In the genomic region with DNA sequence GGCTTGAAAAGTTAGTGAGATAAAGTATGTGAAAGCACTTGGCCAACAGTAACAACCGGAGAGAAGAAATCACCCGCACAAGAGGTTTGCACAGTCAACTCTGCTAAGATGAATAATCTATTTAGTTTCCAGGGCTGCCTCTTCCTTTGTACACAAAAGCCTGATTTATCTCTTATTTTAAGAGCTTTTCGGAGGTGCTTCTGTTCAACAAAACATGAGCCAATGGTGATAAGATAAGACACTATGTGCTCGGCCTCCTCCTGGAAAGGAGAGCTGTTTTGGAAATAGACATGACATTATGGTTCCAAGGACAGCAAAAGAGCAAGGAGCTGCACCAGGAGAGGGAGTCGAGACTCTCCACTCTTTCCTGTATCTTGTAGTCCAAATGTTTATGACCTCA, we compare ENCODE assay signal across 29 mouse cellular contexts.
DNase-seq lines count a peak whose midpoint lies in the region; ATAC-seq and TF ChIP-seq lines count a peak whose summit lies in the region.
"Had no signal": no experiment of that assay in that cellular context is flagged by ENCODE, and none has a peak within 500 bp of the region (broad histone marks: within the 10 kb centered on the region; RNA-seq: fewer than 3 reads in every experiment).

No protein-coding gene starts in this region.

- H3K27ac ChIP-seq in heart, adult 2 months = no peak overlapping the region; the same call in 1 of the 2 replicates
- peak overlapping the region; percentile 72 for H3K27ac ChIP-seq in heart, embryonic 13.5 days (replicated peaks)
- H3K27ac ChIP-seq: embryonic facial prominence, embryonic 10.5 days; embryonic facial prominence, embryonic 15.5 days; forebrain, embryonic 13.5 days; hindbrain, embryonic 13.5 days; kidney, postnatal 0 days; macrophage; midbrain, embryonic 13.5 days; neural tube, embryonic 13.5 days had no signal

- no peaks in the 10 kb centered on the region for H3K27me3 ChIP-seq in heart, adult 2 months (ENCODE audit: control insufficient read depth, insufficient read depth, low read length)
- H3K27me3 ChIP-seq in heart, embryonic 13.5 days (replicated peaks) = no peaks in the 10 kb centered on the region
- H3K27me3 ChIP-seq: embryonic facial prominence, embryonic 15.5 days; forebrain, embryonic 13.5 days; hindbrain, embryonic 13.5 days; midbrain, embryonic 13.5 days; neural tube, embryonic 13.5 days had no signal

- H3K79me2 ChIP-seq in heart, adult 2 months (replicated peaks; ENCODE audit: control insufficient read depth, insufficient read depth, low read length) = no peaks in the 10 kb centered on the region

- TF ChIP-seq POLR2A in heart, adult 2 months (IDR thresholded peaks at IDR 0.05; ENCODE audit: insufficient read depth, low read depth, low read length) = no peak

- no peak overlapping the region for H3K4me3 ChIP-seq in heart, adult 2 months
- no peak overlapping the region for H3K4me3 ChIP-seq in heart, embryonic 13.5 days
- H3K4me3 ChIP-seq: embryonic facial prominence, embryonic 10.5 days; embryonic facial prominence, embryonic 15.5 days; forebrain, embryonic 13.5 days; hindbrain, embryonic 13.5 days; midbrain, embryonic 13.5 days; neural tube, embryonic 13.5 days had no signal

- H3K4me2 ChIP-seq in heart, embryonic 13.5 days = peak overlapping the region; percentile 28; the same call in 1 of the 2 replicates
- H3K4me2 ChIP-seq: embryonic facial prominence, embryonic 15.5 days; forebrain, embryonic 13.5 days; hindbrain, embryonic 13.5 days; liver, embryonic 11.5 days; midbrain, embryonic 13.5 days; neural tube, embryonic 13.5 days had no signal

- H3K9ac ChIP-seq in heart, adult 2 months (ENCODE audit: low read depth, low read length) = no peak overlapping the region
- H3K9ac ChIP-seq in heart, embryonic 13.5 days = no peak overlapping the region
- H3K9ac ChIP-seq: embryonic facial prominence, embryonic 15.5 days; forebrain, embryonic 13.5 days; hindbrain, embryonic 13.5 days; liver, postnatal 0 days; midbrain, embryonic 13.5 days; neural tube, embryonic 13.5 days had no signal

- 0 out of 2 replicates have a peak, but pooled peaks have one; percentile 15 for TF ChIP-seq CTCF in heart, adult 2 months (IDR thresholded peaks at IDR 0.05)

- intact Hi-C loops in heart, adult 2 months (cut with DNase I) = no loop called here
- intact Hi-C loops in heart, postnatal 25 days (cut with DNase I) = no loop called here

- no peak for DNase-seq in heart, adult 2 months
- DNase-seq in heart, postnatal 25 days (ENCODE audit: low spot score) = no peak
- DNase-seq in heart, postnatal 4 days = no peak
- peak; percentile 25 for DNase-seq in ovary, adult 18-20 months (ENCODE audit: low spot score)
- no peak for DNase-seq in ovary, postnatal 36 days (ENCODE audit: low spot score)
- DNase-seq in thymus, postnatal 36 days = no peak
- no peak for DNase-seq in layer of hippocampus, adult 8-10 months (ENCODE audit: low spot score in 2 of 2)
- DNase-seq: cerebellum, adult 2 months; cerebellum, postnatal 25 days; gastrocnemius, postnatal 25 days; kidney, adult 8-10 months; kidney, postnatal 4 days; layer of hippocampus, postnatal 36 days; liver, postnatal 0 days; lung, postnatal 10 days; retina, postnatal 1 day; right cerebral cortex, postnatal 14 days; thymus, postnatal 14 days had no signal

- 18% methylated on average over 5 of the region's 5 CpGs for WGBS in heart, adult 2 months
- 6% methylated on average over 5 of the region's 5 CpGs for WGBS in heart, embryonic 13.5 days

- peaks cover 6% of the 10 kb centered on the region for H3K4me1 ChIP-seq in heart, adult 2 months (ENCODE audit: control insufficient read depth, insufficient read depth, low read length)
- peaks cover 48% of the 10 kb centered on the region for H3K4me1 ChIP-seq in heart, embryonic 13.5 days
- H3K4me1 ChIP-seq: embryonic facial prominence, embryonic 15.5 days; forebrain, embryonic 13.5 days; midbrain, embryonic 13.5 days; neural tube, embryonic 13.5 days had no signal

- no peak for TF ChIP-seq EP300 in heart, adult 2 months (IDR thresholded peaks at IDR 0.05; ENCODE audit: insufficient read depth, low read depth, low read length)

- peaks cover 7% of the 10 kb centered on the region; the same call in 1 of the 2 replicates for H3K9me3 ChIP-seq in heart, embryonic 13.5 days
- H3K9me3 ChIP-seq: embryonic facial prominence, embryonic 10.5 days; embryonic facial prominence, embryonic 15.5 days; forebrain, embryonic 13.5 days; midbrain, embryonic 13.5 days; neural tube, embryonic 13.5 days had no signal

- peaks cover 3% of the 10 kb centered on the region for H3K36me3 ChIP-seq in heart, adult 2 months (ENCODE audit: control insufficient read depth, insufficient read depth, low read length)
- H3K36me3 ChIP-seq in heart, embryonic 13.5 days = peaks cover 9% of the 10 kb centered on the region
- H3K36me3 ChIP-seq: embryonic facial prominence, embryonic 10.5 days; embryonic facial prominence, embryonic 15.5 days; hindbrain, embryonic 13.5 days; midbrain, embryonic 13.5 days; neural tube, embryonic 13.5 days had no signal

- ATAC-seq in heart, embryonic 13.5 days (ENCODE audit: extremely low read depth, insufficient number of reproducible peaks, low FRiP score, low TSS enrichment) = 0 out of 2 replicates have a peak, but pooled peaks have one; percentile 3
- ATAC-seq: forebrain, embryonic 13.5 days; intestine, embryonic 16.5 days; liver, postnatal 0 days; midbrain, embryonic 13.5 days had no signal
